Mouse (Mus musculus) hindbrain, embryonic 12.5 days (tissue): ENCODE measurements at regions not wholly inside any gene's neighbourhood (a gene's known extent, or its start where the extent isn't known, plus 50 kb on each side); places are given as distances from the start of the nearest gene placed in this dataset.

Source experiments
- ATAC-seq: fragments of 200-750 bp; cut with Nextera tagmentation; 2 replicates; pipeline ENCODE4 v1.8.0; 2017; ENCODE audit warnings: moderate TSS enrichment; ENCODE audit not compliant: low FRiP score
- H3K27ac ChIP-seq: fragments of 300-500 bp; sonication (generic); 2 replicates; pipeline ENCODE4 v1.5.1; 2016; ENCODE audit warnings: mild to moderate bottlenecking
- H3K27me3 ChIP-seq: fragments of 300-500 bp; sonication (generic); 2 replicates; pipeline ENCODE4 v1.6.1; 2016; ENCODE audit warnings: mild to moderate bottlenecking
- H3K36me3 ChIP-seq: fragments of 300-500 bp; sonication (generic); 2 replicates; pipeline ENCODE4 v1.6.1; 2016; ENCODE audit warnings: mild to moderate bottlenecking
- H3K4me1 ChIP-seq: fragments of 300-500 bp; sonication (generic); 2 replicates; pipeline ENCODE4 v1.6.1; 2016
- H3K4me2 ChIP-seq: fragments of 300-500 bp; sonication (generic); replicated peaks from 2 replicates; pipeline ENCODE4 v1.6.1; 2016; ENCODE audit warnings: mild to moderate bottlenecking
- H3K4me3 ChIP-seq: fragments of 300-500 bp; sonication (generic); 2 replicates; pipeline ENCODE4 v1.5.1; 2016; ENCODE audit warnings: mild to moderate bottlenecking
- H3K9ac ChIP-seq: fragments of 300-500 bp; sonication (generic); 2 replicates; pipeline ENCODE4 v1.6.1; 2016; ENCODE audit warnings: mild to moderate bottlenecking, moderate library complexity
- H3K9me3 ChIP-seq: fragments of 300-500 bp; sonication (generic); replicated peaks from 2 replicates; pipeline ENCODE4 v1.6.1; 2016; ENCODE audit warnings: mild to moderate bottlenecking
- WGBS: fragments of 180-500 bp; shearing (Covaris S2); methylation state at CpG from one replicate; pipeline ENCODE4 v1.1.7; 2016; 5-methylcytosine and 5-hydroxymethylcytosine counted together

DNA sequence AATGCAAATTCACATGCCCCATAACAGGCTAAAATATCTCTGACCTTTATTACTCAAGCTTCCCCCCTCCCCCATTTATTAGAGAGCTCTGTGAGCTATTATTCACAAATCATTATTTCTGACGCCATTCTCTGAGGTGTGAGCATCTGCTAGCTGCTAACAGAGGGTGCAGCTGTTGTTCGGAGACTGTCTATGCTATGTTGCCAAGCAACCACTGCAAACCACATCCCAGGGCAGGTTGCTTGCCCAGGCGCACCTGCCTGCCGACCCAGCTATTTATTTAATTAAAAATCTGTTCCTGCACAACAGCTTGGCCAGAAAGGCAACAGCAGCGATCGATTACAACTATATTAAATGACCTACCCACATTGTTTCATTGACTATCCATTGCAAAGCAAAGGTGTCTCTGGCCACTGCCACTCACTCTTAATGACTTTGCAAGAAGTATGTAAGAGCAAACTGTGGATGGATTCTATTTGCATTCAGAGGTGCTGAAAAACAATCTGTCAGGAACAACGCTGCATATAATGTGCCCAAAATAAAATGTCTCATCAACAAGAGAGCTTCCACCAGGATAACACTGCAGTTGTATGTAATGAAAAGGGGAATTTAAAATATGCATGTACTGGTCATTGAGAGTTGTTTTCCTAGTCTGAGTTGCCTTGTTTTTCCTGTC lies 84.2 kb upstream of the Cacna2d1 start:
- no peaks in the 10 kb centered on the region for H3K36me3 ChIP-seq
- H3K4me3 ChIP-seq, result no peak overlapping the region
- peak overlapping the region; percentile 57; the same call in 1 of the 2 replicates for H3K27ac ChIP-seq
- no peaks in the 10 kb centered on the region for H3K27me3 ChIP-seq
- ATAC-seq, result peak; percentile 97
- WGBS, result 38% methylated on average over 7 of the region's 7 CpGs
- H3K9me3 ChIP-seq, result no peaks in the 10 kb centered on the region
- H3K9ac ChIP-seq, result no peak overlapping the region
- peak overlapping the region; percentile 21 for H3K4me2 ChIP-seq
- peaks cover 5% of the 10 kb centered on the region for H3K4me1 ChIP-seq

DNA sequence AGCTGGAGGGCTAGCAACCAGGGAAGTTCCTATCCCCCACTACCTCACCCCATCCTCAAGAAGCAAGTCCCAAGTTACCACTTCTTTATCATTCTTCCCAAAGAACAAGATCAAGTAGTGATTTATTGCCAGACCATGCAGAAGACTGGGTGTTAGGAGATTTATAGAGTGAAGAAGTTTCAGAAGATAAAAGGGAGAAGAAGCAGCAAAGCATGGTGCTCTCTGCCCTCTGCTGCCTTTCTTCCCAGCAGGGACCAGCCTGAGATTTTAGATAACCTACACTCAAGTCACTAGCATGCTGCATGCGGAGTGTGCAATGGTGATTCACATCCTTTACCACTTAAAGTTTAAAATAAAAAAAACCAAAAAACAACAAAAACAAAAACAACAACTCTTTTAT lies 79.7 kb upstream of the Cacna2d1 start:
- no peak overlapping the region for H3K27ac ChIP-seq
- H3K36me3 ChIP-seq, result no peaks in the 10 kb centered on the region
- WGBS, result 92% methylated on average over 1 of the region's 1 CpGs

DNA sequence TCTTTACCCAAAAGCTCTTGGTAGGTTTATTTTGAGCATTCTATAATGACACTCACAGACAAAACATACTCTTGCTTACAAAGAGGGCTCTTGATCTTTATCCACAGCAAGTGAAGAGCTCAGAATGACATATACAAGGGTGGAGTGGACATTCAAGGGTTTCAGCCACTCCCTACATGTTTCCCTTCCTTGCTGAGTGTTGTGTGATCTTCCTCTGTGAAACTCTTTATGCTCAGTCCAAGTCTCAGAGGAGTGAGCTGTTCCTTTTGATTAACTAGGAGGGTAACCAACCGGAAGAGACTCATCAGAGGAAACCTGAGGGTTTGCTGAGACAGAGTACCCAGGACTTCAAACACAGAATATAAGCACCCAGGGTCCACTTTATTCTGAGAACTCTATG lies 77.5 kb upstream of the Cacna2d1 start:
- Histone ChIP-seq H3K4me3 (no peak overlapping the region), H3K9ac (no peak overlapping the region), H3K27ac (no peak overlapping the region), H3K4me2 (no peak overlapping the region), H3K36me3 (no peaks in the 10 kb centered on the region), H3K27me3 (no peaks in the 10 kb centered on the region), H3K4me1 (no peaks in the 10 kb centered on the region), H3K9me3 (no peaks in the 10 kb centered on the region)
- no peak for ATAC-seq
- WGBS, result 41% methylated on average over 1 of the region's 1 CpGs

More for the DNA sequence above, 79.7 kb upstream of the Cacna2d1 start:
- Histone ChIP-seq H3K9me3 (no peaks in the 10 kb centered on the region), H3K27me3 (no peaks in the 10 kb centered on the region), H3K4me3 (no peak overlapping the region), H3K4me2 (no peak overlapping the region), H3K9ac (no peak overlapping the region), H3K4me1 (peaks cover 5% of the 10 kb centered on the region)
- no peak for ATAC-seq

DNA sequence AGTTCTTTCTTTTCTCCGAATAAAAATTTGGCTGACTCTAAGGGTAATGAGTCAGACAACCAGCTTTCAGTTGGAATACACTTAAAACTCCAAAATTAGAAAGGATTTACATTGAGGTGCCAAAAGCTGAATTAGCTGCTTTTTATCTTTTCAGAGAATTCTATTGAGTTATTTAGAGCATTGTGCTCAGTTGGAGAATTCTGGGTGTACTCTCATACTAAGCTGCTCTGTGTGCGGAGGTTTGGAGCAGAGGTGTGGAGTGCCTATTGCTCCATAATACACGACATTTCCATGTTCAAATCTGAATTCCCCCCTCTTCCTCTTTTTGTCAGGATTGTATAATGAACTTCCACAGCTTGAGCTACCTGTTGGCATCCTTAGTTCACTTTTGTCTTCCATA lies 60.4 kb upstream of the Cacna2d1 start:
- no peaks in the 10 kb centered on the region for H3K36me3 ChIP-seq
- no peak overlapping the region for H3K27ac ChIP-seq
- 83% methylated on average over 3 of the region's 3 CpGs for WGBS
- no peaks in the 10 kb centered on the region for H3K9me3 ChIP-seq
- no peak overlapping the region for H3K4me2 ChIP-seq
- no peak for ATAC-seq
- no peak overlapping the region for H3K4me3 ChIP-seq
- no peaks in the 10 kb centered on the region for H3K4me1 ChIP-seq
- no peaks in the 10 kb centered on the region for H3K27me3 ChIP-seq
- H3K9ac ChIP-seq, result no peak overlapping the region

DNA sequence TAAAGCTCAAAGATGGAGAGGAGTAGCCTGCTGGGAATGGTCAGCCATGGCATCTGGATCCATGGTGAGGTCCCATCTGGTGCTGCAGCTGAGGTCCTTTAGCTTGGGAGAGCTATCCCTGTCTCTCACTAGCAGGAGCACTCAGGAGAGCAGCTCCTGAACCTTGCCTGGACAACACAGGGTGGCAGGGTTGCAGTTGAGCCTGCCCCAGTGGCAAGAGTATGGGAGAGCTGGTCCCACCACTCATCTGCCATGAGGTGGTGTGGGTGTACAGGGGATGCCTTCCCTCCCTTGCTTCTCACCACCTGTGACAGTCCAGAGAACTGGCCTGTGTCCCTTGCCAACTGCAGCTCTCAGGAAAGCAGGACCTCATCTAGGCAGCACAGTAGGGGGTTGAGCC lies 51.5 kb upstream of the Cacna2d1 start:
- no peak for ATAC-seq
- Histone ChIP-seq H3K9ac (no peak overlapping the region), H3K9me3 (no peaks in the 10 kb centered on the region), H3K4me1 (no peaks in the 10 kb centered on the region), H3K27me3 (no peaks in the 10 kb centered on the region), H3K4me2 (no peak overlapping the region), H3K36me3 (no peaks in the 10 kb centered on the region), H3K27ac (no peak overlapping the region), H3K4me3 (no peak overlapping the region)
